Mouse (Mus musculus): ENCODE data around the gene Ube2z. TPM values are rescaled to one million over a fixed set of nuclear protein-coding genes. Genes with fewer than 3 reads are reported as not detected.
A peak's percentile ranks its signal among the peaks of the same experiment; 100 is the strongest.

Ube2z gene
- polyA plus RNA-seq, 1 experiment: 20.1 TPM

DNA sequence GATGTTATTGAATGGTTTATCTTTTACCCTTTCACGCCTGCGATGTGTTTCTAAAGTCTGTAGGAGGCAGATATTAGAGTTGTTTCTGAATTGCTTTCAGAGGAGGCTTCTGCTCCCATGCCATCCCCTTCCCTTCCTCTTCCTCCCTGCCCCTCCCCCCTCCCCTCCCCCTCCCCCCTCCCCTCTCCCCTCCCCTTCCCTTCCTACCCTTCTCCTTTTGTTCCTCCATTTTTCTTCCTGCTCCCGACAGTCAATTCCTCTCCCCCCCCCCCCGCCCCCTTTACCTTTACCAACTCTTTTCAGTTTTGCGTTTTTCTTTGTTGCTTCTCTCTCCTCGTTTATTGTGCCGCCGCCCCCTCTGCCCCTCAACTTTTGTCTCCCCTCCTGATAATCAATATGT lies 53.2 kb downstream of the Ube2z start:
- Histone ChIP-seq H3K4me1 (ENCODE audit: control insufficient read depth, insufficient read depth, insufficient read length) (peaks cover 5% of the 10 kb centered on the region), H3K27me3 (ENCODE audit: control insufficient read depth, insufficient read depth, low read length) (peaks cover 18% of the 10 kb centered on the region), H3K36me3 (ENCODE audit: control insufficient read depth, insufficient read depth, low read length) (no peaks in the 10 kb centered on the region), H3K4me3 (ENCODE audit: extremely low read depth, insufficient read depth, insufficient read length) (no peak overlapping the region), H3K27ac (ENCODE audit: insufficient read depth, low read length) (no peak overlapping the region)
- DNase-seq (ENCODE audit: low read depth in 1 of 2, low spot score in 2 of 2): no peak
- WGBS: 23% methylated on average over 6 of the region's 8 CpGs
- TF ChIP-seq CTCF (IDR thresholded peaks at IDR 0.05; ENCODE audit: extremely low read depth, insufficient read depth, insufficient read length, insufficient replicate concordance) (no peak), POLR2A (IDR thresholded peaks at IDR 0.05; ENCODE audit: low read depth, low read length) (no peak)

GRCm38 (mm10) chr11:96008827-96009226 lies 56.4 kb downstream of the Ube2z start:
- 8% methylated on average over 1 of the region's 1 CpGs for WGBS
- Histone ChIP-seq H3K4me3 (ENCODE audit: extremely low read depth, insufficient read depth, insufficient read length) (no peak overlapping the region), H3K36me3 (ENCODE audit: control insufficient read depth, insufficient read depth, low read length) (no peaks in the 10 kb centered on the region), H3K27me3 (ENCODE audit: control insufficient read depth, insufficient read depth, low read length) (peaks cover 45% of the 10 kb centered on the region), H3K27ac (ENCODE audit: insufficient read depth, low read length) (no peak overlapping the region), H3K4me1 (ENCODE audit: control insufficient read depth, insufficient read depth, insufficient read length) (peaks cover 15% of the 10 kb centered on the region)
- no peak for DNase-seq (ENCODE audit: low read depth in 1 of 2, low spot score in 2 of 2)
- TF ChIP-seq CTCF (IDR thresholded peaks at IDR 0.05; ENCODE audit: extremely low read depth, insufficient read depth, insufficient read length, insufficient replicate concordance) (no peak), POLR2A (IDR thresholded peaks at IDR 0.05; ENCODE audit: low read depth, low read length) (no peak)

GRCm38 (mm10) chr11:96007516-96008235 lies 57.5 kb downstream of the Ube2z start:
- no peak for TF ChIP-seq POLR2A (IDR thresholded peaks at IDR 0.05; ENCODE audit: low read depth, low read length)
- Histone ChIP-seq H3K4me1 (ENCODE audit: control insufficient read depth, insufficient read depth, insufficient read length) (peaks cover 15% of the 10 kb centered on the region), H3K27ac (ENCODE audit: insufficient read depth, low read length) (no peak overlapping the region), H3K4me3 (ENCODE audit: extremely low read depth, insufficient read depth, insufficient read length) (no peak overlapping the region), H3K27me3 (ENCODE audit: control insufficient read depth, insufficient read depth, low read length) (peaks cover 46% of the 10 kb centered on the region), H3K36me3 (ENCODE audit: control insufficient read depth, insufficient read depth, low read length) (no peaks in the 10 kb centered on the region)
- 3% methylated on average over 33 of the region's 33 CpGs for WGBS
- no peak for DNase-seq (ENCODE audit: low read depth in 1 of 2, low spot score in 2 of 2)

DNA sequence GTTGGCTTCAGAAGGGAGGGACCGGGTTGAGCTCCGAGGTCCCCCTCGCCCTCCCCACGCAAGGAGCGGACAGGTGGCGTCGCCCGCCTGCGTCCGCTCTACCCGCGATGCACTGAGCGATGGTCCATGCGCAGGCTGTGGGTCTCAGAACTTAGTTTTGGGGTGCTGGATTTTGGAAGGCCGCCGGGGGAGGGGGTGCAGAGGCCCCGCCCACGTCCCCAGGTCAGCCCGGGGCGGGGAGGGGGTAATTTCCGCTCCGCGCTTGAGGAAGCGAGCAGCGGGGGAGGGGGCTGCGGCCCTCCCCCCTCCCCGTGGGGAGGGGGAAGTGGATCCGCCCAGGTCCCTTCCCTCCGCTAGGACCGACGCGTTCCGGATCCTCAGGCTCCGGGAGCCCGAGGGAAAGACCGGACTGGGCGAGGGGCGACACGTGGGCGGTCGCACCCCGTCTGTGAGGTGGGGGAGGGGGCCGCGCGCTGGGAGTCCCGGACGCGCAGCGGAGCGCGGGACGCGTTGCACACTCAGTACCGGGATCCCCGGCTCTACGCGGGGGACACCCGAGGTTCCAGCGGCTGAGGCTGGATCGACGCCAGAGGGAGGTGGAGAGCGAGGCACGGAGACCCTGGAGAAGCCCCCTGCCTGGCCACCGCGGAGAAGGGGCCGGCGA lies 58.2 kb downstream of the Ube2z start:
- Histone ChIP-seq H3K36me3 (ENCODE audit: control insufficient read depth, insufficient read depth, low read length) (no peaks in the 10 kb centered on the region), H3K27ac (ENCODE audit: insufficient read depth, low read length) (no peak overlapping the region), H3K4me3 (ENCODE audit: extremely low read depth, insufficient read depth, insufficient read length) (no peak overlapping the region; the same call in 1 of the 2 replicates), H3K4me1 (ENCODE audit: control insufficient read depth, insufficient read depth, insufficient read length) (peaks cover 15% of the 10 kb centered on the region), H3K27me3 (ENCODE audit: control insufficient read depth, insufficient read depth, low read length) (peaks cover 46% of the 10 kb centered on the region)
- TF ChIP-seq CTCF (IDR thresholded peaks at IDR 0.05; ENCODE audit: extremely low read depth, insufficient read depth, insufficient read length, insufficient replicate concordance) (no peak), POLR2A (IDR thresholded peaks at IDR 0.05; ENCODE audit: low read depth, low read length) (no peak)
- DNase-seq (ENCODE audit: low read depth in 1 of 2, low spot score in 2 of 2): peak in 1 of 2 experiments; percentile 7
- WGBS: 4% methylated on average over 67 of the region's 67 CpGs

- H3K27me3 ChIP-seq (ENCODE audit: control insufficient read depth, insufficient read depth, low read length): peaks cover 46% of the 10 kb centered on the region
- H3K4me3 ChIP-seq (ENCODE audit: extremely low read depth, insufficient read depth, insufficient read length): no peak overlapping the region
- no peak overlapping the region for H3K27ac ChIP-seq (ENCODE audit: insufficient read depth, low read length)
- H3K36me3 ChIP-seq (ENCODE audit: control insufficient read depth, insufficient read depth, low read length): no peaks in the 10 kb centered on the region
- TF ChIP-seq POLR2A (IDR thresholded peaks at IDR 0.05; ENCODE audit: low read depth, low read length) (no peak), CTCF (IDR thresholded peaks at IDR 0.05; ENCODE audit: extremely low read depth, insufficient read depth, insufficient read length, insufficient replicate concordance) (no peak)
- 3% methylated on average over 33 of the region's 33 CpGs for WGBS
- peaks cover 15% of the 10 kb centered on the region for H3K4me1 ChIP-seq (ENCODE audit: control insufficient read depth, insufficient read depth, insufficient read length)
- DNase-seq (ENCODE audit: low read depth in 1 of 2, low spot score in 2 of 2): no peak
These were observed 58.8 kb downstream of the Ube2z start for GRCm38 (mm10) chr11:96006367-96006851.

DNA sequence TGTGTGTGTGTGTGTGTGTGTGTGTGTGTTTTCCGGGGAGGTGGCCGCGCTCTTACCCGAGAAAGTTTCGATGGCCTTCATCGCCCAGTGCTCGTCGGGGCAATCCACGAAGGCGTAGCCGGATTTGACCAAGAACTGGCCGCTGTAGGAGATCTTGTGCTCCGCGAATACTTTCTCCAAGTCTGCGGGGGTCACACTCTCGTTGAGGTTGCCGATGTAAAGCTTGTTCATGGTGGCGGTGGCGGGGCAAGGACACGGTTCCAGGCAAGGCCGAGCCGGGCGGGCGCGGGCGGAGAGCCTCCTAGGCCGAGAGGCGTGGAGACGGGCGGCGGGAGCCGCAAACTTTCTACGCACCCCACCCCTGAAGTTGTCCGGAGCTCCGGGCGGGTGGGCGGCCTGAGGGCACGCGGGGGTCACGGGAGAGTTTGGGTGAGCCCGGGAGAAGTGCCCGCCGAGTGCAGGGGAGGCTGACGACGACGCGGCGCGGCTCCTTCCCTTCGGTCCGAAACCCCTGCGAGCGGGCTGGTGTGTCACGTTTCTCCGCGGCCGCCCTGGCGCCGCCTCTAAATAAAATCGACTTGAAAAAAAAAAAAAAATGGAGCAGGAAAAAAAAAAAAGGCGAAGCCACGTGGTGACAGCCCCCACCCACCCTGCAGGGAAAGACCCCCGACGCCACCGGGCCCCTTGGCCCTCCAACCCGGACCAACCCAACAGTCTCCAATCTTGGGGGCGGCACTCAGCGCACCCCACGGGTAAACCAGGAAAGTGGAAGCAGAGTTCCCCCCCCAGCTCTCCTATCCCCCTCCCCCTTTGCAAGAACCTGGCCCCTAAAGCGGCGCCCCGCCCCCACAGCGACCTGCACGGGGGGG lies 59.6 kb downstream of the Ube2z start, which contains the start of gene Igf2bp1:
TSS of gene Igf2bp1 (minus strand) at position 538 of the 869 bp plus-strand sequence.
- peak within 1 kb of the TSS; percentile 34; the same call in 1 of the 2 replicates for H3K4me3 ChIP-seq (ENCODE audit: extremely low read depth, insufficient read depth, insufficient read length)
- H3K27ac ChIP-seq (ENCODE audit: insufficient read depth, low read length): no peak within 1 kb of the TSS
- peaks cover 45% of the 10 kb centered on the region for H3K27me3 ChIP-seq (ENCODE audit: control insufficient read depth, insufficient read depth, low read length)
- no peak for TF ChIP-seq POLR2A (IDR thresholded peaks at IDR 0.05; ENCODE audit: low read depth, low read length)
- WGBS: 3% methylated on average over 70 of the region's 74 CpGs
- no peaks in the 10 kb centered on the region for H3K36me3 ChIP-seq (ENCODE audit: control insufficient read depth, insufficient read depth, low read length)
- no peak for DNase-seq (ENCODE audit: low read depth in 1 of 2, low spot score in 2 of 2)
- H3K4me1 ChIP-seq (ENCODE audit: control insufficient read depth, insufficient read depth, insufficient read length): peaks cover 15% of the 10 kb centered on the region
